Mouse (Mus musculus) lung, postnatal 0 days (tissue): ENCODE measurements at regions not wholly inside any gene's neighbourhood (a gene's known extent, or its start where the extent isn't known, plus 50 kb on each side); places are given as distances from the start of the nearest gene placed in this dataset.

Source experiments
- CTCF ChIP-seq: IDR thresholded peaks from 2 replicates; pipeline ENCODE4 v1.5.1; 2016; ENCODE audit warnings: antibody characterized with exemption, mild to moderate bottlenecking
- EP300 ChIP-seq: IDR thresholded peaks from 2 replicates; pipeline ENCODE4 v1.6.1; 2016; ENCODE audit warnings: antibody characterized with exemption, mild to moderate bottlenecking, control low read depth

DNA sequence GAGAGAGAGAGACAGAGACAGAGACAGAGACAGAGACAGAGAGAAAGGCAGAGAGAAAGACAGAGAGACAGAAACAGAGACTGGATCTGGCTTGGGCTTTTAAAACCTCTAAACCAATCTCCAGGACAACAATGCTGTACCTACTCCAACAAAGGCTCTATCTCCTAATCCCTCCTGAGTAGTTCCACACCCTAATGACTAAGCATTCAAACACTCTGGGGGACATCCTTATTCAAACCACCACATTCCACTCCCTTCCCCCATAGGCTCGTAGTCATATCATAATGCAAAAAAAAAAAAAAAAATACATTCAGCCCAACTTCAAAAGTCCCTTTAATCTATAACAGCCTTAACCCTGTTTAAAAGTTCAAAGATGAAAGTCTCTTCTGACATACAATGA is 289.3 kb downstream of the Diras2 start:
- TF ChIP-seq CTCF = no peak
- no peak for TF ChIP-seq EP300
